22 mouse cellular contexts compared by ENCODE assay signal in the genomic region with DNA sequence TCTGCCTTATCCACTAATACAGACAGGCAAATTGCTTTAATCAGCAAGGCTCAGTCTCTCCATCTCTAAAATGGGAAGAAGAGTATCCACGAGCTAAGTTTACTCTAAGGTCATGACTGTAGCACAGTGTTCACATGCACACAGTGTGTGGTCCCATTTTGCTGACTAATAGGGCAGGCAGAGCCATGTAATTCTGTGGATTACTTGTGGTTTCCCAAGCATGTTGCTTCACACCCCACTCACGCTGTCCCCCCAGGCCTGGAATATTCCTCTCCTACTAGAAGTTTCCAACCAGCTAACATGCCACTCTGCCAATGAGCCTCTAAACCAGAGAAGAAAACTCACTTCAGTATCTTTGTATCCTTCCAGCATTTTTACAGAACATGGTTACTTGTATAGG. TPM values are rescaled to one million over a fixed set of nuclear protein-coding genes. Genes with fewer than 3 reads are reported as not detected.
A peak's percentile ranks its signal among the peaks of the same experiment; 100 is the strongest.
DNase-seq lines count a peak whose midpoint lies in the region; ATAC-seq lines count a peak whose summit lies in the region.
"Had no signal": no experiment of that assay in that cellular context is flagged by ENCODE, and none has a peak within 500 bp of the region (broad histone marks: within the 10 kb centered on the region; RNA-seq: fewer than 3 reads in every experiment).

No protein-coding gene starts in this region.

- peak; percentile 82 for DNase-seq in 3T3-L1 (ENCODE audit: low read depth, low spot score)
- DNase-seq in NIH3T3 (ENCODE audit: low read depth) = peak; percentile 72
- DNase-seq in embryo, embryonic 9.5 days (ENCODE audit: extremely low spot score) = no peak
- no peak for DNase-seq in left cerebral cortex, postnatal 36 days (ENCODE audit: low spot score in 2 of 2)
- no peak for DNase-seq in lung, postnatal 25 days (ENCODE audit: low spot score)
- DNase-seq: adrenal gland, adult 2 months; adrenal gland, postnatal 14 days; cerebellum, adult 11 months; cerebellum, adult 2 months; cerebellum, adult 9-11 months; cerebellum, postnatal 36 days; forebrain, postnatal 0 days; gastrocnemius, adult 2 months; gastrocnemius, postnatal 14 days; heart, adult 18-20 months; heart, postnatal 10 days; heart, postnatal 36 days had no signal

- intact Hi-C loops in left cerebral cortex, postnatal 36 days (cut with DNase I) = no loop called here

- peak; percentile 24; the same call in 1 of the 2 replicates for ATAC-seq in megakaryocyte, adult 5-6 weeks (ENCODE audit: poor library complexity, severe bottlenecking)
- ATAC-seq: forebrain, embryonic 14.5 days; forebrain, postnatal 0 days; hindbrain, embryonic 16.5 days; intestine, embryonic 15.5 days; Patski had no signal

RNA-seq across cellular contexts. Expression of a gene that starts 26.4 kb away (rescaled TPM):
- 5,508 and 5,947 TPM in 2 replicates for total RNA-seq in megakaryocyte, adult 5-6 weeks (2015)
- 1,349 and 1,387 TPM in 2 replicates for total RNA-seq in megakaryocyte, adult 5-6 weeks (2017)
- 100 to 1,000 TPM; 939 to 945 TPM for total RNA-seq in left cerebral cortex, postnatal 36 days (2021)

RNA-seq across cellular contexts. Expression of a gene that starts 31.7 kb away (rescaled TPM):
- total RNA-seq in megakaryocyte, adult 5-6 weeks (2015) = 19.8 and 21.6 TPM in 2 replicates
- 13.0 and 19.9 TPM in 2 replicates for total RNA-seq in megakaryocyte, adult 5-6 weeks (2017)
- 10 to 100 TPM; 11.3 to 11.7 TPM for total RNA-seq in left cerebral cortex, postnatal 36 days (2021)

Comparison
In these comparisons a context has a peak if more than half of its experiments do, and no peak if none do; other contexts are left out.
1. DNase-seq: peak in 3T3-L1 (single experiment) and NIH3T3 (single experiment); none in embryo, embryonic 9.5 days (single experiment), left cerebral cortex, postnatal 36 days (0 of 2) and lung, postnatal 25 days (single experiment).